Mouse (Mus musculus) T-helper 1 cell (primary cell): Measurements from ENCODE around the gene Tmem40.

Experiments
- in situ Hi-C: fragments of 300-600 bp; cut with MboI, MseI; formaldehyde crosslinking; loops from one replicate; pipeline ENCODE4 v1.15.1; 2025; ENCODE audit warnings: high pct_unique_total_duplicates

Gene Tmem40

DNA sequence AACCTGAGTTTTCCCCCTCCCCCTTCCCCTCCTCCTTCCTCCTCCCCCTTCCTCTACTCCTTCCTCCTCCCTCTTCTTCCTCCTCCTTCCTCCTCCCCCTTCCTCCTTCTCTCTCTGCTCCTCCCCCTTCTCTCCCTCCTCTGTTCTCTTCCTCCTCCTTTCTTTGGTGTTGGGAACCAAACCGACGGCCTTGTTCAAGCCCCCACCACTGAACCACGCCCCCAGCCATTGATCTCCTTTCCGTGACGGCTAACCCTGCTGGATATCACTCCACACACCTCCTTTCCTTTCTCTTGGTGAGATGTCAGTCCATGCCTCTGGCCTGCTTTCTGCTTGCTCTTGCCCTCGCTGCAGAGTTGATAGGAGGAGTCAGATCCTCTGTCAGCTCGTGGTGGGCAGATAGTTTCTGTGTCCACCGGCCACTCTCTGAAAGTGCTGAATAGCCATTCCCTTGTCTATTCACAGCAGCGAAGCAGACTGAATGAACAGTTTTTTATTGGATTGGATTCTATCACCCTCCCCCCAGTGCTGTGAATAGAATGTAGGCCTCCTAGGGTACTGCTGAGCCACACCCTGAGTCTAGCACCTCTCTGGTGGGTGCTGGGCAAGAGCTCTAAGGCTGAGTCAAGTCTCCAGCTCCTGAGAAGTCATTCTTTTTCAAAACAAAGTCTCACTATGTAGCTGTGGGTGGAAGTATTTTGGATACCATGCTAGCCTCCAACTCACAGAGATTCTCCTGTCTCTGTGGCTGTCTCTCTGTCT is at the start of gene Tmem40:
TSS of gene Tmem40 (minus strand) at position 416 of the 762 bp plus-strand sequence.
- in situ Hi-C loops: no loop called here

DNA sequence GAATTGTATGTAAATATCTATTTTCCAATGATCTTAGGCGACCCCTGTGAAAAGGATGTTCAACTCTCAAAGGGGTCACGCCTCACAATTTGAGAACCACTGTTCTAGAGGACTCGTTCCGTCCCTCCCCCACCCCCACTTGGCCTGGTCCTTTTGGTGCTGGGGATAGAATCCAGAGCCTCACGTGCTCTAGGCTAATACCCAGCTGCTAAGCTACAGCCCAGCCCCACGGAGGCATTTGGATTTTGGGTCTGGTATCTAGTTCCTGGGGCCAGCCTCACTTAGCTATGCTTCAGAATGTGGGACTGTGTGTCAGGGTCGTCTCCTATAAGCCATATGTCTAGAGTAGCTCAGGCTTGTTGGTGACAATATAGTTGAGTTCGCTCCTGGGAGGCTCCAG is 49.4 kb upstream of the Tmem40 start:
- in situ Hi-C loops: no loop called here

GRCm38 (mm10) chr6:115808488-115809231 is 46.5 kb upstream of the Tmem40 start, which contains the start of gene Rpl32:
Rpl32 (minus strand) TSS chr6:115808747.
- in situ Hi-C loops: no loop called here

- in situ Hi-C loops: no loop called here
These were observed 45.9 kb upstream of the Tmem40 start for GRCm38 (mm10) chr6:115808196-115808487.

- in situ Hi-C loops: no loop called here
These were observed 45.4 kb upstream of the Tmem40 start for GRCm38 (mm10) chr6:115807464-115808195.

GRCm38 (mm10) chr6:115804432-115805192 is 42.4 kb upstream of the Tmem40 start:
- in situ Hi-C loops: no loop called here

GRCm38 (mm10) chr6:115803541-115804382 is 41.6 kb upstream of the Tmem40 start:
- in situ Hi-C loops: no loop called here

GRCm38 (mm10) chr6:115801811-115802210 is 39.6 kb upstream of the Tmem40 start:
- in situ Hi-C loops: no loop called here

DNA sequence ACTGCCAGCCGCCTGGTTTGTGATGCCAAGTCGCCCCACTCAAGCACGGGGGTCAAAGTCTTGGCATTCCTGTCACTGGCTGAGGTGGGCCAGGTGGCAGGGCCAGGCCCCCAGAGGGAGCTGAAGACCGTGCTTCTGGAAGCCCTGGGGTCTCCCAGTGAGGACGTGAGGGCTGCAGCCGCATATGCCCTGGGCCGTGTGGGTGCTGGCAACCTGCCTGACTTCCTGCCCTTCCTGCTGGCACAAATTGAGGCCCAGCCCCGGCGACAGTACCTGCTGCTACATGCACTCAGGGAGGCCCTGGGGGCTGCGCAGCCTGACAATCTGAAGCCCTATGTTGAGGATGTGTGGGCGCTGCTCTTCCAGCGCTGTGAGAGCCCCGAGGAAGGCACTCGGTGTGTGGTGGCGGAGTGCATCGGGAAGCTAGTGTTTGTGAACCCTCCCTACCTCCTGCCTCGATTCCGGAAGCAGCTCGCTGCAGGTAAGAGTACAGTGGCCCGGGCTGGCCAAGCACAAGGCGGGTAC is 30.5 kb upstream of the Tmem40 start:
- in situ Hi-C loops: no loop called here

DNA sequence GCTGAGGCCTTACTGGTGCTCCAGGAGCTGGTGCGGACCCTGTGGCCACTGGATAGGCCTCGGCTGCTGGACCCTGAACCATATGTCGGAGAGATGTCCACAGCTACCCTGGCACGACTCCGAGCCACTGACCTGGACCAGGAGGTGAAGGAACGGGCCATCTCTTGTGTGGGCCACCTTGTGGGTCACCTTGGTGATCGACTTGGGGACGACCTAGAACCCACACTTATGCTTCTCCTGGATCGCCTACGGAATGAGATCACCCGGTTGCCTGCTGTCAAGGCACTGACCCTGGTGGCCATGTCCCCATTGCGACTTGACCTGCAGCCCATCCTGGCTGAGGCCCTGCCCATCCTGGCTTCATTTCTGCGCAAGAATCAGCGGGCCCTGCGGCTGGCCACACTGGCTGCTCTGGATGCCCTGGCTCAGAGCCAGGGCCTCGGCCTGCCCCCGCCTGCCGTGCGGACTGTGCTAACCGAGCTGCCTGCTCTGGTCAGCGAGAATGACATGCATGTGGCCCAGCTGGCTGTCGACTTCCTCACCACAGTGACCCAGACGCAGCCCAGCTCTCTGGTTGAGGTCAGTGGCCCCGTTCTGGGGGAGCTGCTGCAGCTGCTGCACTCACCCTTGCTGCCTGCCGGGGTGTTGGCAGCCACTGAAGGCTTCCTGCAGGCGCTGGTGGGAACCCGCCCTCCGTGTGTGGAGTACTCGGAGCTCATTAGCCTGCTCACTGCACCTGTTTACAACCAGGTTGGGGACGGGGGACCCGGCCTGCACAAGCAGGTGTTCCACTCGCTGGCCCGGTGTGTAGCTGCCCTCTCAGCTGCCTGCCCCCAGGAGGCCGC is 29.9 kb upstream of the Tmem40 start:
- in situ Hi-C loops: no loop called here

- in situ Hi-C loops: no loop called here
These were observed 28.8 kb upstream of the Tmem40 start for GRCm38 (mm10) chr6:115791016-115791415.

DNA sequence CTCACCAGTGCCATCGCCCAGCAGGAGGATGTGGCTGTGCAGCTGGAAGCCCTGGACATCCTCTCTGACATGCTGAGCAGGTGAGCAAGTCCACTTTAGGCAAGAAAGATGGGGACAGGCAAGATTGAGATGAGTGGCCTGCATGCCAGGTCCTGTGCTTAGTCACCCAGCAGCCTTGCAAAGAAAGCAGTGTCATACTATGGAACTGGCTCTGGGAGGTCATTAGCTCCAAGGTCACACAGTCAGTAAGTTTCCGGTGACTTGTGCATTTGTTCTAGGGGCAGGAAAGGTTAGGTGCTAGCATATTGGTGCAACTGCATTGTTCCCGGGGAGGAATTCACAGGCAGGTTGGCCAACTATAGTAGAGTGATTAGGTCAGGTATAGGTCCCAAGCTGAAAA is 20.6 kb upstream of the Tmem40 start:
- in situ Hi-C loops: no loop called here

DNA sequence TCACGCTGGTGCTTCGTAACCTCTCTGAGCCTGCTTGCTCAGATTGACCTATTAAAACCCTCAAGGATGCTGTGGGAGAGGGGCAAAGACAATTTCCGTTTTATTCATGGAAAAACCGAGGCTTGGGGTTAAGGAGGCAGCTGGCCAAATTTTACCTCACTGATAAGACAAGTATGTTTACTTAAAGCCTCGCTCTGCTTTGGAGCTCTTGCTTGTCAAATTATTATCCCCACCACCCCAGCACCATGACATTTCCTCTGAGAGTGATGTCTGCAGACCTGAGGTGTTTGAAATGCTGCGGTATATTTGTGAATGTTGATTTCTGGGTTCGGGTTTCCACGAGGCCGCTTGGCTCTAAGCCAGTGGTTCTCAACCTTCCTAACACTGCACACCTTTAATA is 14.2 kb upstream of the Tmem40 start:
- in situ Hi-C loops: no loop called here

- in situ Hi-C loops: no loop called here
These were observed 13.6 kb upstream of the Tmem40 start for GRCm38 (mm10) chr6:115775838-115776237.

DNA sequence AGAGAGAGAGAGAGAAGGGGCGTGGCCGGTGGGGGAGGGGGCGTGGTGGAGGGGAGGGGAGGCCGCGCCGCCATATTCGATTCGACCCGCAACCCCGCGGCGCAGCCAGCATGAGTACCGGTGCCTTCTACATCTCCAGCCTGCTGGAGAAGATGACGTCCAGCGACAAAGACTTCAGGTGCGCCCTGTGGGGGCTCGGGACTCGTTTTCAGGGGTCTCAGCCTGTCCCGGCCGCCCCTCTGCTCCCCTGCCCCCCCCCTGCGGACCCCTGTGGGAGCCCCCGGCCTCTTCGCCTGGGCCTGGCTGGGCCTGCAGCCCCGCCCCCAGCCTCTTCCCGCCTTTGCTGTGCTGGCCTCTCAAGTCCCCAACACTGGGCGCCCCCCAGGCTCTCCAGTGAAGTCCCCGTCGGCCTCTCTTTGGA is 12.3 kb upstream of the Tmem40 start, which contains the start of gene Cand2:
TSS of gene Cand2 (plus strand) at position 38 of the 421 bp plus-strand sequence.
- in situ Hi-C loops: no loop called here

- in situ Hi-C loops: no loop called here
These were observed 11.8 kb upstream of the Tmem40 start for GRCm38 (mm10) chr6:115773966-115774413.

DNA sequence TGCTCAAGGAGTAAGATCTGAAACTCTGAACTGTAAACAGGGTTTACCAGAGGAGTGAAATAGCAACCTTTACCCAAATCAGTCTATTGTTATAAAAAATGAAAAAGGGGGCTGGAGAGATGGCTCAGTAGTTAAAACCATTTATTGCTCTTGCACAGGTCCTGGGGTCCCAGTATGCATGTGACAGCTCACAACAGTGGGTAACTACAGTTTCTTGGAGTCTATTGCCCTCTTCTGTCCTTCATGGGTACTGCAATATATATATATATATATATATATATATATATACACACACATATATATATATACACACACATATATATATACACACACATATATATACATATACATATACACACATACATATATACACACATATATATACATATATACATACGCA is 10.4 kb upstream of the Tmem40 start:
- in situ Hi-C loops: no loop called here

GRCm38 (mm10) chr6:115772201-115772600 is 10.0 kb upstream of the Tmem40 start:
- in situ Hi-C loops: no loop called here

GRCm38 (mm10) chr6:115770852-115771251 is 8.6 kb upstream of the Tmem40 start:
- in situ Hi-C loops: no loop called here
